ENCODE assay signal across 11 mouse cellular contexts in genomic region chr17:78917696-78918095, GRCm38 (mm10). TPM values are rescaled to one million over a fixed set of nuclear protein-coding genes. Genes with fewer than 3 reads are reported as not detected.
DNase-seq lines count a peak whose midpoint lies in the region; ATAC-seq lines count a peak whose summit lies in the region.
"Had no signal": no experiment of that assay in that cellular context is flagged by ENCODE, and none has a peak within 500 bp of the region (broad histone marks: within the 10 kb centered on the region; RNA-seq: fewer than 3 reads in every experiment).

No protein-coding gene starts in this region.

- H3K27ac ChIP-seq in heart, embryonic 16.5 days (ENCODE audit: low read length) = no peak overlapping the region
- H3K27ac ChIP-seq in embryonic facial prominence, embryonic 10.5 days (replicated peaks) = no peak overlapping the region
- no peak overlapping the region for H3K27ac ChIP-seq in hindbrain, embryonic 14.5 days
- H3K27ac ChIP-seq in midbrain, embryonic 12.5 days (replicated peaks) = no peak overlapping the region

- H3K9ac ChIP-seq in heart, embryonic 16.5 days (ENCODE audit: low read length) = peak overlapping the region; percentile 93; the same call in 1 of the 2 replicates
- H3K9ac ChIP-seq in hindbrain, embryonic 14.5 days = peak overlapping the region; percentile 83; the same call in 1 of the 2 replicates
- H3K9ac ChIP-seq in midbrain, embryonic 12.5 days (replicated peaks) = no peak overlapping the region

- no peak for DNase-seq in heart, postnatal 14 days
- DNase-seq in embryonic facial prominence, embryonic 10.5 days (ENCODE audit: low spot score) = no peak
- no peak for DNase-seq in hindbrain, embryonic 14.5 days (ENCODE audit: low spot score)
- no peak for DNase-seq in adrenal gland, postnatal 36 days
- no peak for DNase-seq in left cerebral cortex, postnatal 4 days
- DNase-seq in thymus, postnatal 4 days = no peak
- DNase-seq: cerebellum, postnatal 10 days had no signal

- peaks cover 30% of the 10 kb centered on the region for H3K36me3 ChIP-seq in heart, embryonic 16.5 days (ENCODE audit: control insufficient read depth, insufficient read depth)
- peaks cover 52% of the 10 kb centered on the region for H3K36me3 ChIP-seq in embryonic facial prominence, embryonic 10.5 days (replicated peaks)
- peaks cover 44% of the 10 kb centered on the region for H3K36me3 ChIP-seq in hindbrain, embryonic 14.5 days (replicated peaks; ENCODE audit: control insufficient read depth, insufficient read depth)
- peaks cover 39% of the 10 kb centered on the region for H3K36me3 ChIP-seq in midbrain, embryonic 12.5 days

- ATAC-seq in heart, embryonic 16.5 days (replicated peaks; ENCODE audit: extremely low read depth, insufficient read depth, low FRiP score) = no peak
- ATAC-seq in hindbrain, embryonic 14.5 days (ENCODE audit: low FRiP score) = no peak
- no peak for ATAC-seq in midbrain, embryonic 12.5 days (ENCODE audit: low FRiP score, low read depth)

- peak overlapping the region; percentile 90 for H3K4me2 ChIP-seq in heart, embryonic 16.5 days (ENCODE audit: low read depth, low read length)
- peak overlapping the region; percentile 68 for H3K4me2 ChIP-seq in hindbrain, embryonic 14.5 days (replicated peaks)
- peak overlapping the region; percentile 71 for H3K4me2 ChIP-seq in midbrain, embryonic 12.5 days (replicated peaks)

- no peaks in the 10 kb centered on the region for H3K9me3 ChIP-seq in heart, embryonic 16.5 days (replicated peaks; ENCODE audit: control insufficient read depth, low read length)
- no peaks in the 10 kb centered on the region for H3K9me3 ChIP-seq in embryonic facial prominence, embryonic 10.5 days
- no peaks in the 10 kb centered on the region for H3K9me3 ChIP-seq in hindbrain, embryonic 14.5 days (ENCODE audit: control insufficient read depth, low read length)
- no peaks in the 10 kb centered on the region for H3K9me3 ChIP-seq in midbrain, embryonic 12.5 days

- intact Hi-C loops in heart, postnatal 14 days (cut with DNase I) = loop anchor here (2.0 kb wide), 1 partner anchor 35 kb away; the partner anchor contains the start of gene Eif2ak2
- intact Hi-C loops in left cerebral cortex, postnatal 4 days (cut with DNase I) = no loop called here

- peaks cover 8% of the 10 kb centered on the region for H3K4me1 ChIP-seq in heart, embryonic 16.5 days (ENCODE audit: control insufficient read depth, insufficient read depth, low read length)
- H3K4me1 ChIP-seq in embryonic facial prominence, embryonic 10.5 days = peaks cover 18% of the 10 kb centered on the region
- peaks cover 14% of the 10 kb centered on the region for H3K4me1 ChIP-seq in hindbrain, embryonic 14.5 days (replicated peaks; ENCODE audit: control insufficient read depth, insufficient read depth, low read length)
- peaks cover 17% of the 10 kb centered on the region for H3K4me1 ChIP-seq in midbrain, embryonic 12.5 days

- H3K27me3 ChIP-seq in heart, embryonic 16.5 days (ENCODE audit: control insufficient read depth, insufficient read depth, low read length) = no peaks in the 10 kb centered on the region
- H3K27me3 ChIP-seq in embryonic facial prominence, embryonic 10.5 days (replicated peaks; ENCODE audit: low read depth, poor library complexity, severe bottlenecking) = no peaks in the 10 kb centered on the region
- no peaks in the 10 kb centered on the region for H3K27me3 ChIP-seq in hindbrain, embryonic 14.5 days (ENCODE audit: control insufficient read depth, insufficient read depth, low read length)
- H3K27me3 ChIP-seq in midbrain, embryonic 12.5 days = no peaks in the 10 kb centered on the region

- WGBS in heart, embryonic 16.5 days = 48% methylated on average over 6 of the region's 6 CpGs
- 53% methylated on average over 6 of the region's 6 CpGs for WGBS in embryonic facial prominence, embryonic 10.5 days
- 47% methylated on average over 6 of the region's 6 CpGs for WGBS in hindbrain, embryonic 14.5 days
- WGBS in midbrain, embryonic 12.5 days = 46% methylated on average over 6 of the region's 6 CpGs

- H3K4me3 ChIP-seq in heart, embryonic 16.5 days (ENCODE audit: low read length) = no peak overlapping the region
- peak overlapping the region; percentile 70; the same call in 1 of the 2 replicates for H3K4me3 ChIP-seq in embryonic facial prominence, embryonic 10.5 days
- no peak overlapping the region; the same call in 1 of the 2 replicates for H3K4me3 ChIP-seq in hindbrain, embryonic 14.5 days (replicated peaks; ENCODE audit: low read length)
- H3K4me3 ChIP-seq in midbrain, embryonic 12.5 days = no peak overlapping the region

RNA-seq across cellular contexts. Expression of gene Cebpzos, which starts 1.4 kb away (rescaled TPM):
- polyA plus RNA-seq in heart, embryonic 16.5 days (2015; fragmentation: Nextera tagmentation; extraction: Ambion mirVana) = 80.1 and 83.0 TPM in 2 replicates
- 10 to 100 TPM; 46.0 to 47.5 TPM for total RNA-seq in heart, postnatal 14 days (2021)
- polyA plus RNA-seq in embryonic facial prominence, embryonic 10.5 days (2016; fragmentation: Nextera tagmentation; extraction: Ambion mirVana) = 99.2 and 102 TPM in 2 replicates
- 119 and 122 TPM in 2 replicates for polyA plus RNA-seq in hindbrain, embryonic 14.5 days (2014; fragmentation: Nextera tagmentation; extraction: Ambion mirVana)
- polyA plus RNA-seq in midbrain, embryonic 12.5 days (2016; fragmentation: Nextera tagmentation; extraction: Ambion mirVana) = 112 and 113 TPM in 2 replicates
- total RNA-seq in adrenal gland, postnatal 36 days (2021) = 10 to 100 TPM; 30.0 to 44.4 TPM
- 10 to 100 TPM; 29.9 to 32.8 TPM for total RNA-seq in left cerebral cortex, postnatal 4 days (2021)

RNA-seq across cellular contexts. Expression of gene Sult6b1, which starts 10.9 kb away (rescaled TPM):
- 0.16 and 0.17 TPM in 2 replicates for polyA plus RNA-seq in heart, embryonic 16.5 days (2015; fragmentation: Nextera tagmentation; extraction: Ambion mirVana)
- not detected for total RNA-seq in heart, postnatal 14 days (2021)
- polyA plus RNA-seq in embryonic facial prominence, embryonic 10.5 days (2016; fragmentation: Nextera tagmentation; extraction: Ambion mirVana) = 0.19 TPM in 1 of 2 replicates, not detected in the other
- 0.27 and 0.37 TPM in 2 replicates for polyA plus RNA-seq in hindbrain, embryonic 14.5 days (2014; fragmentation: Nextera tagmentation; extraction: Ambion mirVana)
- polyA plus RNA-seq in midbrain, embryonic 12.5 days (2016; fragmentation: Nextera tagmentation; extraction: Ambion mirVana) = 0.08 TPM in 1 of 2 replicates, not detected in the other
- not detected for total RNA-seq in adrenal gland, postnatal 36 days (2021)
- total RNA-seq in left cerebral cortex, postnatal 4 days (2021) = under 1 TPM in 1 of 2 experiments, not detected in 1; 0.62 TPM
- total RNA-seq: neutrophil, adult 5-6 weeks had no signal
- polyA plus RNA-seq: large intestine, adult 2 months had no signal

RNA-seq across cellular contexts. Expression of gene Cebpz, which starts 19.2 kb away (rescaled TPM):
- polyA plus RNA-seq in heart, embryonic 16.5 days (2015; fragmentation: Nextera tagmentation; extraction: Ambion mirVana) = 25.3 and 29.8 TPM in 2 replicates
- total RNA-seq in heart, postnatal 14 days (2021) = 10 to 100 TPM; 18.0 TPM
- 57.8 and 66.2 TPM in 2 replicates for polyA plus RNA-seq in embryonic facial prominence, embryonic 10.5 days (2016; fragmentation: Nextera tagmentation; extraction: Ambion mirVana)
- 40.2 and 43.7 TPM in 2 replicates for polyA plus RNA-seq in hindbrain, embryonic 14.5 days (2014; fragmentation: Nextera tagmentation; extraction: Ambion mirVana)
- polyA plus RNA-seq in midbrain, embryonic 12.5 days (2016; fragmentation: Nextera tagmentation; extraction: Ambion mirVana) = 62.1 and 67.7 TPM in 2 replicates
- 10 to 100 TPM; 45.6 to 51.1 TPM for total RNA-seq in adrenal gland, postnatal 36 days (2021)
- 10 to 100 TPM; 37.5 to 40.3 TPM for total RNA-seq in left cerebral cortex, postnatal 4 days (2021)

RNA-seq across cellular contexts. Expression of gene Ndufaf7, which starts 19.2 kb away (rescaled TPM):
- 63.5 and 66.1 TPM in 2 replicates for polyA plus RNA-seq in heart, embryonic 16.5 days (2015; fragmentation: Nextera tagmentation; extraction: Ambion mirVana)
- 10 to 100 TPM; 48.4 to 49.2 TPM for total RNA-seq in heart, postnatal 14 days (2021)
- polyA plus RNA-seq in embryonic facial prominence, embryonic 10.5 days (2016; fragmentation: Nextera tagmentation; extraction: Ambion mirVana) = 47.1 and 48.7 TPM in 2 replicates
- polyA plus RNA-seq in hindbrain, embryonic 14.5 days (2014; fragmentation: Nextera tagmentation; extraction: Ambion mirVana) = 59.5 and 66.0 TPM in 2 replicates
- 52.2 and 54.8 TPM in 2 replicates for polyA plus RNA-seq in midbrain, embryonic 12.5 days (2016; fragmentation: Nextera tagmentation; extraction: Ambion mirVana)
- total RNA-seq in adrenal gland, postnatal 36 days (2021) = 10 to 100 TPM; 37.0 to 44.1 TPM
- 10 to 100 TPM; 62.2 to 65.5 TPM for total RNA-seq in left cerebral cortex, postnatal 4 days (2021)

RNA-seq across cellular contexts. Expression of gene Eif2ak2, which starts 35.3 kb away (rescaled TPM):
- 9.6 and 10.4 TPM in 2 replicates for polyA plus RNA-seq in heart, embryonic 16.5 days (2015; fragmentation: Nextera tagmentation; extraction: Ambion mirVana)
- 10 to 100 TPM in 1 of 2 experiments, 1 to 10 TPM in 1; 8.7 to 10.4 TPM for total RNA-seq in heart, postnatal 14 days (2021)
- 6.0 and 7.6 TPM in 2 replicates for polyA plus RNA-seq in embryonic facial prominence, embryonic 10.5 days (2016; fragmentation: Nextera tagmentation; extraction: Ambion mirVana)
- 2.1 and 4.3 TPM in 2 replicates for polyA plus RNA-seq in hindbrain, embryonic 14.5 days (2014; fragmentation: Nextera tagmentation; extraction: Ambion mirVana)
- polyA plus RNA-seq in midbrain, embryonic 12.5 days (2016; fragmentation: Nextera tagmentation; extraction: Ambion mirVana) = 5.0 and 7.0 TPM in 2 replicates
- total RNA-seq in adrenal gland, postnatal 36 days (2021) = 10 to 100 TPM; 29.3 to 33.2 TPM
- 1 to 10 TPM; 5.1 to 5.9 TPM for total RNA-seq in left cerebral cortex, postnatal 4 days (2021)
